Mouse (Mus musculus) liver, embryonic 14.5 days (tissue): ENCODE measurements around the gene Hist2h3b. TPM values are rescaled to one million over a fixed set of nuclear protein-coding genes. Genes with fewer than 3 reads are reported as not detected.

Source experiments
- ATAC-seq: fragments of 200-750 bp; cut with Nextera tagmentation; 2 replicates; pipeline ENCODE4 v1.8.0; 2017; ENCODE audit warnings: moderate number of reproducible peaks, mild to moderate bottlenecking, moderate library complexity; ENCODE audit not compliant: insufficient read depth
- DNase-seq, 3 experiments: peaks; one replicate each; pipeline ENCODE4 v3.0.0-alpha.2; 2012 to 2013; ENCODE audit warnings: low read depth in 3 of 3, low spot score in 3 of 3
- H3K27ac ChIP-seq: fragments of 300-500 bp; sonication (generic); 2 replicates; pipeline ENCODE4 v1.5.1; 2014; ENCODE audit warnings: moderate library complexity, mild to moderate bottlenecking, control low read depth, inconsistent platforms
- H3K27me3 ChIP-seq: fragments of 300-500 bp; sonication (generic); 2 replicates; pipeline ENCODE4 v1.6.1; 2014; ENCODE audit warnings: mild to moderate bottlenecking, low read length, moderate library complexity; ENCODE audit not compliant: control insufficient read depth, insufficient read depth
- H3K36me3 ChIP-seq: fragments of 300-500 bp; sonication (generic); replicated peaks from 2 replicates; pipeline ENCODE4 v1.6.1; 2014; ENCODE audit warnings: low read depth; ENCODE audit not compliant: control insufficient read depth, insufficient read depth
- H3K4me1 ChIP-seq, 2 experiments: fragments of 200-500 bp in 1 of 2; fragments of 300-500 bp in 1 of 2; sonication (generic) in 1 of 2; replicated peaks; 2 replicates each; pipeline ENCODE4 v1.6.1; 2012 to 2014; ENCODE audit warnings: antibody characterized with exemption in 1 of 2, inconsistent platforms in 1 of 2, low read length in 1 of 2; ENCODE audit not compliant: control insufficient read depth in 2 of 2, insufficient read depth in 2 of 2
- H3K4me2 ChIP-seq: fragments of 300-500 bp; sonication (generic); 2 replicates; pipeline ENCODE4 v1.6.1; 2014; ENCODE audit warnings: low read depth, mild to moderate bottlenecking, control low read depth, moderate library complexity
- H3K4me3 ChIP-seq, 2 experiments: fragments of 200-500 bp in 1 of 2; fragments of 300-500 bp in 1 of 2; sonication (generic) in 1 of 2; 2 replicates each; pipeline ENCODE4 v1.5.1; 2012 to 2014; ENCODE audit warnings: low read depth in 2 of 2, low read length in 2 of 2, mild to moderate bottlenecking in 2 of 2, control low read depth in 1 of 2, inconsistent platforms in 1 of 2, moderate library complexity in 1 of 2; ENCODE audit not compliant: insufficient read depth in 1 of 2
- H3K9ac ChIP-seq: fragments of 300-500 bp; sonication (generic); replicated peaks from 2 replicates; pipeline ENCODE4 v1.6.1; 2014; ENCODE audit warnings: mild to moderate bottlenecking, control low read depth, moderate library complexity
- H3K9me3 ChIP-seq: fragments of 300-500 bp; sonication (generic); 2 replicates; pipeline ENCODE4 v1.6.1; 2016; ENCODE audit warnings: low read length, mixed read lengths; ENCODE audit not compliant: control insufficient read depth
- CTCF ChIP-seq: IDR thresholded peaks from 2 replicates; pipeline ENCODE4 v1.5.1; 2016; ENCODE audit warnings: antibody characterized with exemption, low read depth, control low read depth
- EP300 ChIP-seq: IDR thresholded peaks from 2 replicates; pipeline ENCODE4 v1.6.1; 2016; ENCODE audit warnings: antibody characterized with exemption, low read depth
- WGBS: fragments of 180-500 bp; shearing (Covaris S2); extraction: QIAGEN DNeasy Blood & Tissue Kit; methylation state at CpG from one replicate; pipeline ENCODE4 v1.1.7; 2014; ENCODE audit not compliant: insufficient replicate concordance; 5-methylcytosine and 5-hydroxymethylcytosine counted together
- polyA plus RNA-seq, 2 experiments: library from polyadenylated mRNA; depleted of rRNA in 1 of 2; stranded (reverse) in 1 of 2; unstranded in 1 of 2; fragments of >200 nt; fragmentation: Nextera tagmentation in 1 of 2; extraction: Ambion mirVana in 1 of 2; gene quantifications; 2 replicates each; pipeline versions ENCODE4 v1.2.1 to v1.2.3; 2012 to 2014

Hist2h3b gene
- polyA plus RNA-seq, 2 experiments, result 68.0 to 100 TPM

GRCm38 (mm10) chr3:96292641-96293040 lies 24.2 kb downstream of the Hist2h3b start:
- TF ChIP-seq EP300, result no peak
- no peak for TF ChIP-seq CTCF
- no peaks in the 10 kb centered on the region for H3K4me1 ChIP-seq
- no peaks in the 10 kb centered on the region for H3K27me3 ChIP-seq
- no peak overlapping the region for H3K4me2 ChIP-seq
- H3K27ac ChIP-seq, result no peak overlapping the region
- no peaks in the 10 kb centered on the region for H3K9me3 ChIP-seq
- DNase-seq (no peak), ATAC-seq (no peak)
- no peak overlapping the region for H3K4me3 ChIP-seq
- no peak overlapping the region for H3K9ac ChIP-seq
- H3K36me3 ChIP-seq, result no peaks in the 10 kb centered on the region
- WGBS, result 53% methylated on average over 6 of the region's 6 CpGs

- ATAC-seq (no peak), DNase-seq (no peak)
- Histone ChIP-seq H3K4me1 (no peaks in the 10 kb centered on the region), H3K27ac (no peak overlapping the region), H3K4me3 (0 out of 4 replicates have a peak overlapping the region, but pooled peaks of 1 of the 2 experiments have one; percentile 17), H3K9me3 (no peaks in the 10 kb centered on the region), H3K36me3 (no peaks in the 10 kb centered on the region), H3K4me2 (no peak overlapping the region), H3K27me3 (no peaks in the 10 kb centered on the region), H3K9ac (no peak overlapping the region)
- WGBS, result 13% methylated on average over 5 of the region's 5 CpGs
- TF ChIP-seq CTCF (no peak), EP300 (no peak)
These were observed 24.9 kb downstream of the Hist2h3b start for GRCm38 (mm10) chr3:96293368-96293767.

- DNase-seq (no peak), ATAC-seq (no peak)
These were observed 25.3 kb downstream of the Hist2h3b start, which contains the start of gene Fcgr1 for GRCm38 (mm10) chr3:96293787-96294186. Gene Fcgr1 (minus strand): TSS chr3:96293969.

GRCm38 (mm10) chr3:96298360-96298759 lies 29.9 kb downstream of the Hist2h3b start:
- Histone ChIP-seq H3K4me3 (no peak overlapping the region), H3K9ac (no peak overlapping the region), H3K9me3 (no peaks in the 10 kb centered on the region), H3K4me1 (no peaks in the 10 kb centered on the region), H3K27me3 (no peaks in the 10 kb centered on the region; the same call in 1 of the 2 replicates), H3K36me3 (no peaks in the 10 kb centered on the region), H3K27ac (no peak overlapping the region), H3K4me2 (no peak overlapping the region)
- no peak for ATAC-seq
- no peak for TF ChIP-seq CTCF
- no peak for TF ChIP-seq EP300
- WGBS, result 70% methylated on average over 4 of the region's 4 CpGs
- no peak for DNase-seq

More at GRCm38 (mm10) chr3:96293787-96294186, 25.3 kb downstream of the Hist2h3b start, which contains the start of gene Fcgr1:
- H3K27me3 ChIP-seq, result no peaks in the 10 kb centered on the region
- WGBS, result 11% methylated on average over 4 of the region's 4 CpGs
- H3K36me3 ChIP-seq, result no peaks in the 10 kb centered on the region
- no peak within 1 kb of the TSS for H3K4me2 ChIP-seq
- H3K9ac ChIP-seq, result no peak within 1 kb of the TSS
- 0 out of 4 replicates have a peak within 1 kb of the TSS, but pooled peaks of 1 of the 2 experiments have one; percentile 17 for H3K4me3 ChIP-seq
- H3K9me3 ChIP-seq, result no peaks in the 10 kb centered on the region
- no peak for TF ChIP-seq CTCF
- no peak for TF ChIP-seq EP300
- H3K4me1 ChIP-seq, result no peaks in the 10 kb centered on the region
- H3K27ac ChIP-seq, result no peak within 1 kb of the TSS

- Histone ChIP-seq H3K9me3 (no peaks in the 10 kb centered on the region), H3K4me2 (no peak overlapping the region), H3K4me1 (no peaks in the 10 kb centered on the region; a peak in 1 of 4 replicates), H3K36me3 (no peaks in the 10 kb centered on the region), H3K27me3 (no peaks in the 10 kb centered on the region; the same call in 1 of the 2 replicates), H3K9ac (no peak overlapping the region), H3K4me3 (no peak overlapping the region), H3K27ac (no peak overlapping the region)
- DNase-seq (no peak), ATAC-seq (no peak)
- 77% methylated on average over 2 of the region's 2 CpGs for WGBS
- no peak for TF ChIP-seq CTCF
- TF ChIP-seq EP300, result no peak
These were observed 31.1 kb downstream of the Hist2h3b start for GRCm38 (mm10) chr3:96299562-96299961.
